Mouse (Mus musculus): ENCODE data around the gene Mc3r. TPM values are rescaled to one million over a fixed set of nuclear protein-coding genes. Genes with fewer than 3 reads are reported as not detected.

Mc3r gene
- polyA plus RNA-seq, 1 experiment = not detected

DNA sequence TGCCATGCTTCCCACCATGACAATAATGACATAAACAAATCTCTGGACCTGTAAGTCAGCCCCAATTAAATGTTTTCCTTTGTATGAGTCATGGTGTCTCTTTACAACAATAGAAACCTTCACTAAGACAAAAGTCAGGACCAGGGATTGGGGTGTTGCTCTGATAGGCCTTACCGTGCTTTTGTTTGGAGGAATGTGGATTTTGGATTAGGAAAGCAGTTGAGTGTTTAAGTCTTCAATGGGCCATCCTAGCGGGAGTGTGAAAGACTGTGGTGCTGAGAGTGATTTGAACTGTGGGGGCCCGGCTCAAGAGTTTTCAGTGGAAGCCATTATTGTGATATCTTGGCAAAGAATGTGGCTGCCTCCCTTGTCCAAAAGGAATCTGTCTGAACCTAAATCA lies 30.7 kb downstream of the Mc3r start:
- no peak for TF ChIP-seq GATA1 (IDR thresholded peaks at IDR 0.05; ENCODE audit: low read length)

DNA sequence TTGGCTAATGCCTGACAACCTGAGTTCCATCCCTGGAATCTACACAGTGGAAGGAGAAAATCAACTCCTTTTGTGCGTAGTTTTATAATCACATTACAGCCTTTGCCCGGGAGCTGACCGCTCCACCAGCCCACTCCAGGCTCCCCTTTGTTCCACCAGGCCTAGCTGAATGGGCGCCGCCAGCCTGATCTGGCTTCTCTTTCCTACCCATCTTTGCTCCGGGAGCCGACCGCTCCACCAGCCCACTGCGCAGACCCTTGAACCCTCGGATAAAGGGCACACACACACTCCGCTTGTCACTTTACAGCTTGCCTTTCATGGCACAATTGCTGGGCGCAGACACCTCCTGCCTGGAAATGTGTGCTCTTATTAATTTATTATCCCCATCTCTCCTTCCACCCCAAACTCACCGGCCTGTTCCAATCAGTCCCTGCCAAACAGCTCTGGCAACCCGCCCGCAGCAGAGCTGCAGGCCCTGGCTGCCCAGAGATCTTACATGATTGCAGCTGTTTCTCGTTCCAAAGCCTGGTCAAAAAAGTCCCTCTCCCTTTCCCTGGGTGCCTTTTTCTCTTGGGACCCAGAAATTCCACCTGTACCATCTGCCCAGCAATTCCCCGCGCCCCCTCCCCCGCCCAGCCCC lies 33.9 kb downstream of the Mc3r start:
- no peak for TF ChIP-seq GATA1 (IDR thresholded peaks at IDR 0.05; ENCODE audit: low read length)

GRCm38 (mm10) chr2:172287715-172288114 lies 39.4 kb downstream of the Mc3r start:
- TF ChIP-seq GATA1 (IDR thresholded peaks at IDR 0.05; ENCODE audit: low read length) = no peak

DNA sequence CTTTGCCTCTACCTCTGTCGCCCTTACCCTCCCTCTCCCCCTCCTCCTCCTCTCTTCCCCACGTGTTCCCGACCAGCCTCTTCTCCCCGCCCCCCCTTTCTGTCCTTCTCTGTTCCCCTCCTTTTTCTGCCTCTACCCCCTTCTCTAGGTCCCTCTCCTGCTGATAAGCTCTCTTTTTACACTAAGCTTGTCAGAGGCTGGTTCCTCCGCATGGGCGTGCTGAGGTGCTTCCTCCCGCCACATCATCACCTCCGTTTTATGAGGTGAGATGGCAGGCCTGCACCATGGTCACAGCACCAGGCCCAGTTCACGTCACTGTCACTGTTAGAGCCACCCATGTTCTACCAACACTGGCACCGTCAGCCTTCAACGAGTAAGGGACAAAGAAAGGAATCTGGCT lies 40.7 kb downstream of the Mc3r start:
- TF ChIP-seq GATA1 (IDR thresholded peaks at IDR 0.05; ENCODE audit: low read length) = no peak

- TF ChIP-seq GATA1 (IDR thresholded peaks at IDR 0.05; ENCODE audit: low read length) = no peak
These were observed 41.3 kb downstream of the Mc3r start for GRCm38 (mm10) chr2:172289632-172290031.

DNA sequence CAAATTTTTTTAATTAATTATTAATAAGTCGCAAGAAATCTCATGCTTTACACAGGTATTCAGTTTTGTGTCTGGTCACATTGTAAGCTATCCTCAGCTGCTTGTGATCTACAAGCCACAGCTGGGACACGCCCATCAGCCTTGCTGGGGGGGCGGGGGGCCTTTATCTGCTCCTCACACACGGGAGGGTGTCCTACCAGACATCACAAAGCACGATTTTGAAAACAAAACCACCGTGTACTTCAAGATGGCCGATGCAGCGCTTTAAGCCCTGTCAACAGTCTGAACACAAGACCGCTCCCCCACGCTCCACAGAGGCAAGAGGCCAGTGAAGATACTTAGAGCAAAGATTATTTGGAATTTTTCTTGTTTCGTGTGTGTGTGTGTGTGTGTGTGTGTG lies 42.2 kb downstream of the Mc3r start:
- no peak for TF ChIP-seq GATA1 (IDR thresholded peaks at IDR 0.05; ENCODE audit: low read length)

GRCm38 (mm10) chr2:172291025-172291424 lies 42.7 kb downstream of the Mc3r start:
- no peak for TF ChIP-seq GATA1 (IDR thresholded peaks at IDR 0.05; ENCODE audit: low read length)

DNA sequence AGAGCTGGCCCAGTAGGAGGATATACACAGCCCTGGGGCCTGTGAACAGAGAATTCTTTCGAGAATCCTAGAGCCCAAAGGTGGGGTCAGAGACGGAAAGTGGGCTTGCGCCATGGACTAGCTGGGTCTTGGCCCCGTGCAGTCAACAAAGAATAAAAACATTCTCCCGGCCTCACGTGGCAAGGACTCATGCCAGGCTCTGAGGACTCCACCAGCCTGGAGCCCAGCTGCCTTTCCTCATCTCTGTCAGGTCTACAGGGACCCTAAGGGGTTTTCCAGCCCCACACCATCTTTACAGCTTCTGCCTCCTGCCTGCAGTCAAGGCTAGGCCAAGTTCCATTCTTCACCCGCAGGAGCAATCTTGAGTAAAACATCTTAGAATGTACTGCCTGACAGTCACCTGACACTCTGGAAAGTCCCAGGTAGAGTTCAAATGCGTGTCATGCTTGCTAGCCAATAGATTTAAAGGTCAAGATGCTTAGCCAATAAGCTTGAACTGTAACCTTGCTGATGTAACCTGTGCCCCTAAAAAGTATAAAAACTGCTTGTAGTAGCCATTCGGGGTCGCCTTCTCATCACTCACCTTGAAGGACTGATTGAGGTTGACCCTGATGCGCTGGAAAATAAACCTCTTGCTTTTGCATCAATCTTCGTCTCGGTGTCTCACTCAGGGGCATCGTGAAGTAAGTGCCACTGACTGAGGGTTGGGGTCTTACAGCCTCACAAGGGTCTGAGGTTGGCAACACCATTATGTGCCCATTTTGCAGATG lies 43.6 kb downstream of the Mc3r start:
- TF ChIP-seq GATA1 (IDR thresholded peaks at IDR 0.05; ENCODE audit: low read length) = no peak

DNA sequence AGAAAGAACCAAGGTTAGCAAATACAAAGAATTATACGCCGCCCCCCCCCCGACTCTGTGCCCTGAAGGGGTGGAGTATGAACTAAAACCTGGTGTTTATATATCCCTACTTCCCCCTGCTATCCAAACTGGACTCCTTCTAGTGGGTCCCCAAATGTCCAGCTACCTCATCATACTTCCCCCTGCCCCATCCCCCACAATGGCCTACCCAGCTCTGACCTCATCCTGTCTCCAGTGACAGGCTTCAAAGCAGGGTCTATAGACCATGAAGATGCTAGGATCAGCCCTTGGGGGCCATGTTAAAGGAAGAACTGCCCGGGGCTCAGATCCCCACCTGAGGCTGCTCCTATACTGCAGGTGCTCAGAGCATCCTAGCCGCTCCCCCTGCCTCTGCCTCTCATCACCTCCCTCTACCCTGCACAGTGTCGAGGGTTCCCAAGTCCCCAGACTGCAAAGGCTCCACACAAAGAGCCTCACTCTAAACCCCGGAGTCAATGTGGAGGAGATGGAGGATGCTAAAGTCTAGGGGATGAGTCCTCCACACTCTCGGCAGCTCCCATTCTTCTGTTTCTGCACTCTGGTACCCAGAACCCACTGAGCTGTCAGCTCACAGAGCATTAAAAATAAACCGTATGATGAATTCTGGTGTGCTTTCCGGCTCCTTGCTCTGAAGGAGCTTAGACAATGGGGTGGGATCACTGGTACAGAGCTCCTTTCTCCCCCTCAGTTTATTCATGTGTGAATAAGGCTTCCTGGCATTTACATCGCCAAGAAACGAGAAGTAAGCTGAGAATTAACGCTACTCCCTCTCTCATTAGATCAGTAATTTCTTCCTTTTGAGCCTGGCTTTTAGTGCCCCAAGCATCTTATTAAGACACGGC lies 44.5 kb downstream of the Mc3r start:
- TF ChIP-seq GATA1 (IDR thresholded peaks at IDR 0.05; ENCODE audit: low read length) = no peak

DNA sequence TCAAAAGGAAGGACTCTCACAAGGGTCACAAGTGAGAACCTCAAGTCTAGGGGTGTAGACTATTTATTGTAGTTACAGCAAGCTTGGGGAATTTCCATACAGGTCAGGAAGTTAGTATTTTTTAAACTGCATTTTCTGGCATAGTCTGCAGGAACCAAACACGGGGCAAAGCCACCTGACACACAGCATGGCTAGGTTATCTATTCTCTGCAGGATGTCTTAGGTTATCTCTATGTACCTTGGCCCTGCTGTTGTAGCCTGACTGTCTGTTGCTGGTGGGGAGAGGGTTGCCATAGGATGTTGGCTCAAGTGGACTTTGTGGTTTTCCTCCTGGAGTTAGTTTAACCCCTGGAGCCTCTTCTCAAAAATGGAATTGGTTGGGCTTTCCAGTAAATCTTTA lies 49.8 kb downstream of the Mc3r start:
- TF ChIP-seq GATA1 (IDR thresholded peaks at IDR 0.05; ENCODE audit: low read length) = no peak

DNA sequence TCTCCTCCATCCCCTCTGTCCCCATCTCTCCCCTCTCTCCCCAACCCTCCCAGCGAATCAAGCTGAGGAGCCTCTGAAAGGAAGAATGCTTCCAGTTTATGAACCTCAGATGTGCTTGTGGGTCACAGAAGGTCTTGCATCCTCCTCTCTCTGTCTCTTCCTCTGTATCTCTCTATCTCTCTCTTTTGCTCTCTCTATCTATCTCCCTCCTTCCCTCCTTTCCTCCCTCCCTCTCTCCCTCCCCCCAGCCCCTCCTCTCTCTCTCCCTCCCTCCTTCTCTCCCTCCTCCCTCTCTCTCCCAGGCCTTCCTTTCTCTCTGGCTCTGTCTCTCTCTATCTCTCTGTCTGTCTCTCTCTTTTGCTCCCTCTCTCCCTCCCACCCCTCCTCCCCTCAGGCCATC lies 50.2 kb downstream of the Mc3r start:
- TF ChIP-seq GATA1 (IDR thresholded peaks at IDR 0.05; ENCODE audit: low read length) = no peak

GRCm38 (mm10) chr2:172299126-172299921 lies 51.0 kb downstream of the Mc3r start:
- no peak for TF ChIP-seq GATA1 (IDR thresholded peaks at IDR 0.05; ENCODE audit: low read length)

Other genes starting within 250 kb of the Mc3r start
- not detected in 2 replicates for gene Cbln4, start 205.0 kb upstream of the Mc3r start, polyA plus RNA-seq (2012)
- 16.0 and 21.8 TPM in 2 replicates for gene Fam210b, start 97.1 kb downstream of the Mc3r start, polyA plus RNA-seq (2012)
- 11.8 and 30.1 TPM in 2 replicates for gene Aurka, start 122.0 kb downstream of the Mc3r start, polyA plus RNA-seq (2012)
- 9.6 and 23.4 TPM in 2 replicates for gene Cstf1, start 122.2 kb downstream of the Mc3r start, polyA plus RNA-seq (2012)
- not detected in 2 replicates for gene Cass4, start 145.3 kb downstream of the Mc3r start, polyA plus RNA-seq (2012)
- gene Rtf2, start 192.1 kb downstream of the Mc3r start, polyA plus RNA-seq (2012) = 16.3 and 55.3 TPM in 2 replicates
- gene Gcnt7, start 210.1 kb downstream of the Mc3r start, polyA plus RNA-seq (2012) = not detected in 2 replicates
- not detected in 2 replicates for gene Fam209, start 224.0 kb downstream of the Mc3r start, polyA plus RNA-seq (2012)